Mouse (Mus musculus): ENCODE data around the gene Tstd1.

The Tstd1 gene

DNA sequence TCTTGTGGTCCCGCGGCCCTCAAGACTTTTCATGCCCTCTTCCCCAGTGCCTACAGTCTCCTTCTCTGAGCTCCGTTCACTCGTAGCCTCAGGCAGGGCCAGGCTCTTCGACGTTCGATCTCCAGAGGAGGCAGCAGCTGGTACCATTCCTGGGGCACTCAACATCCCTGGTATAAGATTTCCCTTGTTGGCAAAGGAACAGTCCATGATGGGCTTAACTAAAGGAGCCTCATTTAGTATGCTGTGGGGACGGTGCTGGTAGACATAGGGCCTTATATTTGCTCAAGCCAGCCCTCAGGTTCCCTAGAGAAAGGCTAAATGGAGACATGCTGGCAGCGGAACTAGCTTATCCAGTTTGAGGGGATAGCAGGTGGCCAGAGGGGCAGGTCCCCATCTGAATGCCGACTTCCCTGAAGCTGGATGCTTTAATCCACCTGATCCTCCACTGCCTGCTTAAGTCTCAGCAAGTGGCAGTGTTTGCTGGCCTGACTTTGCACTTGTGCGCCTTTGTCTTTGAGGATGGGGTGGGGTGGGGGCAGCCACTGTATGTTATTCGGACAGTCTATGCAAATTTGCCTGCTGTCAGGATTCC is 715 bp downstream of the Tstd1 start:
- no peak for DNase-seq

DNA sequence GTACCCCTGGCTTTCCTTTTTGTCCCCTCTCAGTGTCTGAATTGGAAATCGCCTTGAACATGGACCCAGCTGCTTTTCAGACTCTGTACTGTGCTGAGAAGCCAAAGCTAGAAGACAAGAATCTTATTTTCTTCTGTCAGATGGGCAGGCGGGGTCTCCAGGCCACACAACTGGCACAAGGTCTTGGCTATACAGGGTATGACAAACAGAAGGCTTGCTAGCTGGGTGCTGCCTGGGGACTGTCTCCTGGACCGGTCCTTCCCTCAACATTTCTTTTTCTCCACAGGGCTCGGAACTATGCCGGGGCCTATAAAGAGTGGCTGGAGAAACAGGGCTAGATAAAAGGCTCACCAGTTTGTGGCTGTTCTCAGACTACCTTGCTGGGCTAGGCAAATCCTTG is 1.2 kb downstream of the Tstd1 start:
- DNase-seq, result no peak

DNA sequence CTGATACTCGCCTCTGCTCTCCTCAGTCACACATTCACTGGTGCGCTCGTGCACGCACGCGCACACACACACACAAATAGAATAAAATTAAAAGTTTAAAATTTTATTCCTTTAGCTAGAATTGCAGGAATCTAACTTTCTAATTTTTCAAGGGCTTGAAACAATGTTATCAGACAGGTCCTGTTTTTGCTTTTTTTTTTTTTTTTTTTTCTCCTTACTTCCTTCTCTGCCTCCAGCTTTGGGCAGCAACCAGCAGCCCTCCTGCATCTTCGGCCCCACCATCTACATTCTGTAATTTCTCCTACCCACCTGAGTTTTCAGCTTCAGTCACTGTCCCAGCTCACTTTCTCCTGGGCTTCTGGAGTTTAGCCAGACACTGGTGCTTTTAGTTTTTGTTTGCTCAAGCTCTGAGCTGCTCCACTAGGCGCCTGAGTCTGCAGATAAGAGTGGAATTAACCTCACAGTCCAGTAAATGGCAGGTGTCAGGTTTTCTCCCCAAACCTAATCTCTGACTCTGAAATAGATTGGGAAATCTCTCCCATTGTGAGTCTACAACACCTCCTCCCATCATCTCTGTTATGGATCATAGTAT is 3.9 kb downstream of the Tstd1 start:
- DNase-seq, result no peak

- DNase-seq, result no peak
Observed at GRCm38 (mm10) chr1:171424638-171425037, 6.0 kb downstream of the Tstd1 start.

GRCm38 (mm10) chr1:171425126-171425525 is 6.5 kb downstream of the Tstd1 start:
- no peak for DNase-seq

DNA sequence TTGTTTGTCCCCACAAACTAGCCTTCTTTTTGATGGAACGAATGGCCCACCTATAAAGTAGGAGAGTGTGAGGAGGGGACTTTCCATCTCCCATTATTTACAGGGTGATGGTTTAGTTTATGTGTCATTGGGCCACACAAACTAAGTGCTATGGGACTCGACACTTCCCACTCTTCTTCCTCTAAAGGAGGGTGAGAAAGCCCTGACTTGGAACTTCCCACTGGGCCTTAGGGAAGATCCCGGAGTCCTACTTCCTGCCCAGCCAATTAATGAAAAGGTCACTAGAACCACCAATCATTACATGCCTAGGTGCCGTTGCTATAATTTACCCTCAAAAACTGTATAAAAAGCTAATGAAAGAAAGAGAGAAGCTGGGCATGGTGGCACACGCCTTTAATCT is 13.5 kb downstream of the Tstd1 start:
- DNase-seq, result no peak

DNA sequence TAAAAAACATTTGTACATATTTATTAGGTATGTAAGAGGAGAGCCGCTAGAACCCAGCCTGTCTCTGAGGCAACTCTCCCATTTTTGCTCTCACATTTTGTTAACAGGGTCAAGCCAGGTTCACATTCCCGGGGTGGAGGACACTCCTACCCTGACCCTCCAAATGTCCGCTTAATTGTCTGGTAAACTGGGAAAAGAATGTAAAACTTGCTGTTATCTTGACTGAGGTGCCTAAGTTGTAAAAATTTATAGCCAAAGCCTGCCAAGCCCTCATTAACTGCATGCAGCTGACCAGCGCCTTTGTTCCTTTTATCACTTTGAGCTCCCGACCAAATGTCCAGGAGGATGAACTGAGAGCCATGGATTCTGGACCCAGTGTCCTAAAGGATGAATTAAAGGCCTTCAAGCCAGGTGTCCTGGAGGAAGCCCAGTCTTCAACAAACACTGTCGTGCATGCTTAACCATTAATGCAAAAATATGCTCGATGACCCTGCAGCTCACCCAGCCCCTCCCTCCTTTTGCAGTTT is 16.7 kb downstream of the Tstd1 start:
- no peak for DNase-seq

GRCm38 (mm10) chr1:171435974-171436373 is 17.3 kb downstream of the Tstd1 start:
- no peak for DNase-seq

GRCm38 (mm10) chr1:171437264-171438013 is 18.8 kb downstream of the Tstd1 start, which contains the start of gene F11r:
Gene F11r (plus strand): TSS chr1:171437535.
- DNase-seq, result peak; percentile 74

GRCm38 (mm10) chr1:171438014-171438670 is 19.5 kb downstream of the Tstd1 start:
- DNase-seq, result no peak

DNA sequence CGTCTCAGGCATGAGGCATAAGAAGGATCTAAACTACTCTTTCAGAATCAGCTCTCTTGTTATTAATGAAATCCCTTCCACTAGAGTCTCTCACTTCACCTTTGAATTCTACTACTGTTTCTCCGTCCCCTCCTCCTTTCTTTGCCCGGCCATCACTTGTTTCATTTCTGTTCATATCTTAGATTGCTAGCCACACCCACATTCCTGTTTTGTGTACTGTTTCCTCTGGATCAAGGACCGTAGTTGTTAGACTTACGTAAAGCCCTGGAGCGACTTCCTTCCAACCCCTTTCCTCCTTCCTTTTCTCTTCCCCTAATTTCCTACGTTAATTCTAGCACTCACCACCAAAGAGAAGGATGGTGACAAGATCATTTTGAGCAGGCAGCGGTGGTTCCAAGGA is 20.4 kb downstream of the Tstd1 start:
- no peak for DNase-seq

- DNase-seq, result no peak
Observed at GRCm38 (mm10) chr1:171440025-171440725, 21.5 kb downstream of the Tstd1 start.

- DNase-seq, result no peak
Observed at GRCm38 (mm10) chr1:171441466-171442412, 23.1 kb downstream of the Tstd1 start.

DNA sequence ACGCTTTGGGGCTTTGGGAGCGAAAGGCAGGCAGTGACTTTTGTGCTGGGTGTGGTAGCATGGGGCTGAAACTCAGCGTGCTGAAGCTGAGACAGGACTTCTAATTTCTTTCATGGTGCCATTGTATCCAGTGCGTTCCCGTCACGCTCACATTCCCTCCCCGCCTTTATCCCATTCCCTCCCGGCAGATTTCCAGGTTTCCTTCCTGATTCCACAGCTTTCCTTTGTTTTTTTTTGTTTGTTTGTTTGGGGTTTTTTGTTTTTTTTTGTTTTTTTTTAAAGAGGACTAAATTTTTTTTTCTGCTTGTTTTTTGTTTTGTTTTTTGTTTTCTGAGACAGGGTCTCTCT is 23.7 kb downstream of the Tstd1 start:
- DNase-seq, result no peak

GRCm38 (mm10) chr1:171445050-171445449 is 26.4 kb downstream of the Tstd1 start:
- no peak for DNase-seq

DNA sequence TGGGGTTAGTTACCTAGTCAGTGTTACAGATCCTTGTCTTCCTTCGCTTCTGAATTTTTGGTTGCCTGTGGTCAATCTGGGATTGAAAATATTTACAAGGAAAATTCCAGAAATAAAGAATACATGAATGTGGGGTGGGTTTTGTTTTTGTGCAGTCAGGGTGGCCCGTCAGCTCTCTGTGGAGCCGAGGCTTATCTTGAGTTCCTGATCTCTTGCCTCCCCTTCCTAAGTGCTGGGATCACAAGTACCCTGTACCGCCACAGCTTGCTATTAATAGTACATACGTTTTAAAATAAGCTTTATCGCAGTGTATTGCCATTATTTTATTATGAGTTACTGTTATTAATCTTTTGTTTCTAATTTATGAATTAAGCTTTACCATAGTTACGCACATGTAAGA is 28.2 kb downstream of the Tstd1 start:
- no peak for DNase-seq

GRCm38 (mm10) chr1:171447692-171448091 is 29.0 kb downstream of the Tstd1 start:
- no peak for DNase-seq

DNA sequence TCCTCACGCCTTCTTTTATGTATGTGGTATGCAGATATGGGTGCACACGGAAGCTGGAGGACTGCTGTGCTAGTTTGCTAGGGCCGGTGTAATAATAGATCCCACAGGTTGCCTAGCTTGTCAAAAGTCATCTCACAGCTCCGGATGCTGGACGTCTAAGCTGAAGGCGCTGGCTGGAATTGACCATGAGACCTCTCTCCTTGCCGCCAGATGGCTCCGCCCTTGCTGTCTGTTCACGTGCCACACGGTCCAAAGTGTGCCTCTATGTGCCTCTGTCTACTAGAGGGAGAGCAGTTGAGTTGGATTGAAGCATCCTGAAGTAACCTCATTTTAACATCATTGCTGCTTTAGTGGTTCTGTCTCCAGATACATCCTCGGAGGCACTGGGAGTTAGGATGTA is 31.4 kb downstream of the Tstd1 start:
- DNase-seq, result no peak

GRCm38 (mm10) chr1:171451001-171451400 is 32.3 kb downstream of the Tstd1 start:
- no peak for DNase-seq

GRCm38 (mm10) chr1:171452522-171452921 is 33.9 kb downstream of the Tstd1 start:
- DNase-seq, result no peak

DNA sequence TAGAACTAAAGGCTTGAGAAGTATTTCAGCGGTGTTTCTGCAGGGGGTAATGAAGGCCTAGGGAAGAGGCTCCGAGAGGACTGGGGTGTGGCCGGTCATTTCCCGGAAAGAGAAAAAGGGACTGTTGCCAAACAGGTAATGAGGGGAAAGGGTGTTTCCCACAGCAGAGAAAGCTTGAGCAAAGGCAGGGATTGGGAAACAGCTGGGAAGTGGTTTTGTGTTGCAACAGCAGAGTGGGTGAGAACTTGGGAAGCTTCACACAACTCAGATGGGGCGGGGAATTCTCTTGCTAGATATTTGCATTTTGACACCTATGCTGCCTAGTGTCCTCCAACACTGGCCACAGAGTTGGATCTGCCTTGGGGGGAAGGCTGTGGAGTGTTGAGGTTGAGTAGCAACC is 34.3 kb downstream of the Tstd1 start:
- no peak for DNase-seq

- no peak for DNase-seq
Observed at GRCm38 (mm10) chr1:171454926-171455325, 36.3 kb downstream of the Tstd1 start.

Data from thymus, postnatal 4 days (tissue).